Mouse (Mus musculus): ENCODE data around the gene Ap5b1. TPM values are rescaled to one million over a fixed set of nuclear protein-coding genes. Genes with fewer than 3 reads are reported as not detected.
A peak's percentile ranks its signal among the peaks of the same experiment; 100 is the strongest.

Gene Ap5b1
- total and polyA plus RNA-seq, 3 experiments = 18.0 to 28.1 TPM; not detected in 1

DNA sequence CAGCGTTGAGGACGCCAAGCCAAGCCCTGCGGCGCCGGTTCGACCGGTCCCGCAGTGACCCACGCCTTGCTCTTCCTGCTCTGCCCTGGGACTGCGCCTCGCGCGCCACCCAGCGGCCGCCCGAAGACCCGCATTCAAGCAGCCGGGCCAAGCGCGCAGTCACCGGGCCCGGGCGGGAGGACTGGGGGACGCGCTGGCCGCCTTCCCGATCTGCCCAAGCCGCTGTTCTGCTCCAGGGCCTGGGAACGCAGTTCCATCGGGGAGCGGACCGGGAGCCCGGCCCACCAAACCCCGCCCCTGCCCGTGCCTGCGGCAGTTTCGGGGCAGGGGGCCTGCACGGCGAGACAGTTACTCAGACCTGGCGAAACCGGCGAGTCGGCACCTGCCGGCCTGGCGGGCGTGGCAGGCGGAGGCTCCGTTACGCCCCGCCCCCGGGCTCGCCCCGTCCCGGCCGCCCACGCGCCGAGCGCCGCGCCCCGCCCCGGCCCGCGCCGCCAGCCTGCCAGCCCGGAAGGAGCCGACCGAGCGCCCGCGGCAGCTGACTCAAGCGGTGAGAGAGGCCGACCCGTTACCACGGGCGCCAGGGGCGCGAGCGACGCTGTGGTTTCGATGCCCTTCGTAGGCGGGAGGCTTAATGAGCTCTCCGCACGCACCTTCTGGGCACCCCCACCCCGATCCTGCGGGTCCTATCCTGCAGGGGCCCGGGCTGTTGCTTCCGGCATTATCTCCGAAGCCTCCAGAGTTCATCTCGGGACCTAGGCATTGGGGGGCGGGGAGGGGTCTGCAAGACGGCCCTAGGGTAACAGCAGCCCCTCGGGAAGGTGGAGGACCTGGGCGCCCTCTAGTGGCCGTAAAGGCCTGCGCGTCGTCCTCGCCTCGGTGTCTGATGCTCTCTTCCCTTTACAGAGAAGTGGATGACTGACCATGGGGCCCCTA is at the start of gene Ap5b1 (continued):
- no peak for TF ChIP-seq E2F4 (IDR thresholded peaks at IDR 0.05; ENCODE audit: borderline replicate concordance, low read depth, low read length)
- TF ChIP-seq POLR2A (IDR thresholded peaks at IDR 0.05; ENCODE audit: control insufficient read depth in 1 of 2, insufficient read depth in 1 of 2, low read depth in 1 of 2, low read length in 2 of 2, poor library complexity in 1 of 2) = peak in 1 of 2 experiments; percentile 72; a peak in 2 of 4 replicates
- peak; percentile 66 for TF ChIP-seq ELF1 (IDR thresholded peaks at IDR 0.05; ENCODE audit: low read depth, low read length)
- peak; percentile 54 to 97 (median 88) for TF ChIP-seq CTCF (IDR thresholded peaks at IDR 0.05 in 2 of 3, conservative IDR thresholded peaks at IDR 0.05 in 1 of 3; ENCODE audit: control insufficient read depth in 1 of 3, insufficient read depth in 1 of 3, low read depth in 2 of 3, low read length in 3 of 3, poor library complexity in 1 of 3, severe bottlenecking in 1 of 3)
- TF ChIP-seq HCFC1 (IDR thresholded peaks at IDR 0.05; ENCODE audit: low read depth, low read length) = peak; percentile 51; the same call in 1 of the 2 replicates
- peak; percentile 48 for TF ChIP-seq RAD21 (IDR thresholded peaks at IDR 0.05; ENCODE audit: low read depth, low read length)

DNA sequence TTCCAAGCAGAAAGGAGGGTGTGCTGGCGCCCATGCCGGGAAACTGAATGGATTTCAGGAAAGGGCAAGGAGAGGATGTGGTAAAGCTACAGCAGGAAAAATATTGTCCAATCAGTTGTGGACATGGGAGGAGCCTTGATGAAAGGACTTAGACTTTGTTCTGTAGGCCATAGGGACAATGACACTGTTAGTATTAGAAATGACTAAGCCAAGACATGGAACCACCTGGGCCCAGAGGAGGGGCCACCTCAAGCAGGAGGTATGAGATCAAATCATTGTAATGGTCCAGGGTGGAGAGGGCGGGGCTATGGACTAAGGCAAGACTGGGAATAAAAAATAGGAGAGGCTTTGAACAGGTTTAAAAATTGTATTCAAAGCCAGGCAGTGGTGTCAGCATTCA is 49.1 kb upstream of the Ap5b1 start:
- no peak for TF ChIP-seq EP300 (IDR thresholded peaks at IDR 0.05; ENCODE audit: low read depth in 1 of 2, low read length in 2 of 2)
- DNase-seq (ENCODE audit: low read depth, low spot score) = no peak
- H3K79me2 ChIP-seq (ENCODE audit: control insufficient read depth, insufficient read depth, low read length, poor library complexity) = no peaks in the 10 kb centered on the region
- no peak overlapping the region for H3K9ac ChIP-seq (ENCODE audit: control insufficient read depth, low read depth, low read length, poor library complexity, severe bottlenecking)
- peaks cover 0 to 3% of the 10 kb centered on the region in 2 experiments; a peak in 3 of 4 replicates for H3K4me1 ChIP-seq (ENCODE audit: control insufficient read depth in 1 of 2, insufficient read depth in 2 of 2, low read length in 2 of 2)
- H3K27ac ChIP-seq (ENCODE audit: control insufficient read depth, low read depth, low read length) = no peak overlapping the region
- H3K27me3 ChIP-seq (ENCODE audit: control insufficient read depth in 1 of 2, insufficient read depth in 2 of 2, low read length in 2 of 2) = no peaks in the 10 kb centered on the region
- peaks cover 0 to 6% of the 10 kb centered on the region in 2 experiments; a peak in 2 of 4 replicates for H3K36me3 ChIP-seq (ENCODE audit: control insufficient read depth in 1 of 2, insufficient read depth in 2 of 2, low read length in 2 of 2)
- H3K9me3 ChIP-seq (replicated peaks; ENCODE audit: insufficient read depth, low read length) = no peaks in the 10 kb centered on the region
- H3K4me3 ChIP-seq (ENCODE audit: control insufficient read depth in 1 of 2, insufficient read depth in 1 of 2, low read depth in 2 of 2, low read length in 2 of 2) = no peak overlapping the region

DNA sequence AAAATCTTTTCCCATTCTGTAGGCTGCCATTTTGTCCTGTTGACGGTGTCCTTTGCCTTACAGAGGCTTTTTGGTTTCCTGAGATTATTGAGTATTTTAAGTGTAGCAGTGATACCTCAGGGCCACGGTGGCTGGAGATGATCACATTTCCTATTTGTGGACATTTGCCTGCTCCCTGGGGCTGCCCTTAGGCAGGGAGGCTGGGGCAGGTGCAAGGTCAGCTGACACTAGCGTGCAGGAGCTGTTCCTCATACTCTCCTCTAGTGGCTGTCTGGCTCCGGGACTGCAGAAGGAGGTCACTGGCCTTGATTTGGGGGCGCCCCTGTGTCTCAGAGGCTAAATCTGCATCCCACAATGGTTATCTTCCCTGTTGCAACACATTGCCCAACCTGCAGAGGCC is 42.6 kb upstream of the Ap5b1 start:
- no peak overlapping the region for H3K4me3 ChIP-seq (ENCODE audit: control insufficient read depth in 1 of 2, insufficient read depth in 1 of 2, low read depth in 2 of 2, low read length in 2 of 2)
- TF ChIP-seq POLR2AphosphoS2 (IDR thresholded peaks at IDR 0.05; ENCODE audit: low read length) (no peak), MEF2A (IDR thresholded peaks at IDR 0.05; ENCODE audit: extremely low read depth, insufficient replicate concordance, low read depth, low read length, poor library complexity, severe bottlenecking) (no peak), MYC (IDR thresholded peaks at IDR 0.05; ENCODE audit: low read depth, low read length) (no peak)
- no peaks in the 10 kb centered on the region for H3K9me3 ChIP-seq (replicated peaks; ENCODE audit: insufficient read depth, low read length)
- no peaks in the 10 kb centered on the region for H3K79me2 ChIP-seq (ENCODE audit: control insufficient read depth, insufficient read depth, low read length, poor library complexity)
- no peak for DNase-seq (ENCODE audit: low read depth, low spot score)
- no peak overlapping the region for H3K9ac ChIP-seq (ENCODE audit: control insufficient read depth, low read depth, low read length, poor library complexity, severe bottlenecking)
- H3K4me1 ChIP-seq (ENCODE audit: control insufficient read depth in 1 of 2, insufficient read depth in 2 of 2, low read length in 2 of 2) = no peaks in the 10 kb centered on the region
- H3K36me3 ChIP-seq (ENCODE audit: control insufficient read depth in 1 of 2, insufficient read depth in 2 of 2, low read length in 2 of 2) = no peaks in the 10 kb centered on the region; a peak in 1 of 4 replicates
- no peak overlapping the region for H3K27ac ChIP-seq (ENCODE audit: control insufficient read depth, low read depth, low read length)
- no peaks in the 10 kb centered on the region for H3K27me3 ChIP-seq (ENCODE audit: control insufficient read depth in 1 of 2, insufficient read depth in 2 of 2, low read length in 2 of 2)
